Mouse (Mus musculus) cerebellum, adult 9-11 months (tissue): ENCODE measurements around the gene Mfn1.

Experiments used
- DNase-seq: peaks from one replicate; pipeline ENCODE4 v3.0.0; 2022

Mfn1 gene

DNA sequence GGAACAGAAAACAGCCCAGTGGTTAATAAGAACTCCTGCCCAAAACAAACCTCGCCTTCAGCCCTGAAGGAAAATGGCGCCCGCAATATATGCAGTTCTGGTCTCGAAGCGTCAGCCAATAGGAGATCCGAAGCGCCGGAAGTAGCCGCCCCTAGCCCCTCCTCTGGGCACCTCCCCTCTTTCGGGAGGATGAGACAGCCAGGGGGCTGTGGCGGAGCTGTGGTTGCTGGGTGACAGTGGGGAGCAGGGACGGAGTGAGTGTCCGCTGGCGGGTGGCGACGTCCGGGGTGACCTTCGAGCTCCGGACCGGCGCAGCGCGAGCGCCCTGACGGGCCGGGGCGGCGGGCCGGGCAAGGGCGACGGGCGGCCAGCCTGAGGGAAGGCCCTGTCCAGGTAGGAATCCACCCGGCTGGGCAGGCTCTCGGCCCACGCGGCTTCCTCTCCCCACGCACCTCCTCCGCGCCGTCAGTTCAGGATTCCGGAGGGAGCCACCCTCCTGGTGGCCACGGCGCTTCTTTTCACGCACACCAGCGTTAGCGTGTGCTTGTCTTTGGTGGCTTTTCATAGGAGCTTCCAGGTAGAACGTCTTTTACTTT lies at the start of gene Mfn1:
Gene Mfn1 (plus strand): TSS at position 163 of the 596 bp plus-strand sequence.
- peak; percentile 94 for DNase-seq

DNA sequence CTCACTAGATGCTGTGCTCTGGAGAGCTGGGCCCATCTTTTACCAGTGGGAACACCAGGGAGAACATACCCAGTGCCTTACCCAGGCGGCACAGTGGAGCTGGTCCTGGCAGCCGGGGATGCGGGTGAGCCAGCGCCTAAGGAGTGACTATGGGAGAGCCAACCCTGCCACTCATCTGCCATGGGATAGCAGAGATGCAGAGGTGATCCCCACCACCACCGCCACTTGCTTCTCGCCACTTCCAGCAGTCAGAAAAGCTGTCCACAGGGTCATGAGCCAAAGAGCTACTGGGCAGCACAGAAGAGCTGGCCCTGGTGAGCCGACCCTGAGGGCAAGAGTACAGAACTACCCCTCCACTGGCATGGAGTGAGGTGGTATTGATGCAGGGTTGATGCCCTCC lies 49.3 kb upstream of the Mfn1 start:
- no peak for DNase-seq

DNA sequence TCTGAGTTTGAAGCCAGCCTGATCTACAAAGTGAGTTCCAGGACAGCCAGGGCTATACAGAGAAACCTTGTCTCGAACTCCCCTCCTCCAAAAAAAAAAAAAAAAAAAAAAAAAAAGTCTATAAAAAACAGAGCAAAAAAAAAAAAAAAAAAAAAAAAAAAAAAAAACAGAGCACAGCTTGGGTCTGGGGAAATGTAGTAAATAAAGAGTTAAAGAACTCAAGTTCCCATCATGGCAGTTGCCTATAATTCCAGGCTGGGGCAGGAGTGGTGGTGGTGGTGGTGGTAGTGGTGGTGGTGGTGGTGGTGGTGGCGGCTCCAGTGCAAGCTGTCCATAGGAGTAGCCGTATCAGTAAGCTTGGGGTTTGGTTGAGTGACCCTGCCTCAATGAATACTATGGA lies 46.2 kb upstream of the Mfn1 start:
- DNase-seq: no peak

DNA sequence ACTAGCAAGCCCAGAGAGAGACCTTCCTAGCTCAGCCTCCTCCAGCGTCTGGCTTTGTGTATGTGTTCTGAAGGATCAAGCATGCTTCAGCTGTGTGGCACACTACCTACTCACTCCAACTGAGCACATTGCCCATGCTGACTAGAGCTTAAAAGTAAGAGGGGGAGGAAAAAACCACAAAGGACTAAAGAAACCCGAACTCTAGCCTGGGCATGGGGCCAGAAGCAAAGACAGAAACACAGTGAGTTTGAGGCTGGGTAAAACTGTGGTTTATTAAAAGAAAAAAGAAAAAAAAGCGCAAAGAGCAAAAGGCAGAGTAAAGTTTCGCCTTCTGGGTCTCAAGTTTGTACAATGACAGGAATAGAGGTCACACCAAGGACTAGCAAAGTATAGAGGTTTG lies 42.7 kb upstream of the Mfn1 start:
- DNase-seq: no peak

DNA sequence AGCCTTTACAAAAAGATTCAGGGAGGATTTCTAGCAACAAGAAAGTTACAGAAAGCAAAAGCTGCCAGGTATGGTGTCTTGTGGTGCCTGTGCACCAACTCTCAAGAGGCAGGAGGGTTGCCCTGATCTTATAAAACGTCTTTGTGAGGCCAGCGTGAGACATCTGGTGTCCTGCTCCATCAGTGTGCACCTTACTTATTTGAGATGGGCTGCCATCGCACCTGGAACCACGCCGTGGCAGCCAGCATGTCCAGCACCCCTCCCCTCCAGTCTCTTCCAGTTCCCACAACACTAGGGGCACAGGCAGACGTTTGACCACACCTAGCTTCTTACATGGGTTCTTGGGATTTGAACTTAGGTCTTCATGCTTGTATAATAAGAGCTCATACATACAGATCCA lies 41.1 kb upstream of the Mfn1 start:
- no peak for DNase-seq

DNA sequence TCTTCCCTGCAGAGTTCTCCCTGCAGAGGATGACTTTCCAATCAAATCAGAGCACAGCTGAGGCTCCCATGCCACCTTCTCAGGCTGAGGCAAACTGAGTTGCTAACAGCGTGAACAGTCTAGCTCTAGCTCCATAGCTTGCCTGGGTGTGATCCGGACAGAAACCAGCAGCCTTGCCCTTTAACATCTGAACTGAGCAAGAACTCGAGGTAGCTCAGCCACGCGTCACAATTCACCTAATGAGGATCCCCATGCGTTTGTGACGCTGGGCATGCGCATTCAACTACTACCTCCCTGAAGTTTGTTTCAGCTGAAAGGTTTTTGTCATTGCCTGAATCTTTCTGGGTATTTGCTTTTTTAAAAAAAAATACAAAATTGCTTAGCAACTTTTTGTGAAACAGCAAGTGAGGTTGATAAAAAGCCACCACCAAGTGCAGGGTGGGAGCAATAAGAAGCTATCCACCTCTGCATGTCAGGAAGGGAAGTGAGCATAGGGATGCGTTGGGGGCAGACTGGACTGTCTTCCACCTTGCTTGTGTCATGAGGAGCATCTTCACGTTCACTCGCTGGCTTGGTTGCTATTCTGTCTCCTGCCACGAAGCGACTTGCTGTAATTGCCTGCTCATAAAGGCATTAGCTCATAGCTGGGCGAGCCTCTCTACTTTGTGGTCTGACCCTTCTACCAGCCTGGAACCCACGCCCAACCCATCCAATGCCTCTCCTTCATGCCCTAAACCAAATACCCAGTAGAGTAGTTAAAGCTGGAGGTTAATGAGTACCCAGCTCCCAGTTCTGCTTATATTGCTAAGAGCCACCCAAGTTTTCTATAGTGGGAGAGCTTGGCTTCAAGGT lies 39.0 kb upstream of the Mfn1 start:
- no peak for DNase-seq

DNA sequence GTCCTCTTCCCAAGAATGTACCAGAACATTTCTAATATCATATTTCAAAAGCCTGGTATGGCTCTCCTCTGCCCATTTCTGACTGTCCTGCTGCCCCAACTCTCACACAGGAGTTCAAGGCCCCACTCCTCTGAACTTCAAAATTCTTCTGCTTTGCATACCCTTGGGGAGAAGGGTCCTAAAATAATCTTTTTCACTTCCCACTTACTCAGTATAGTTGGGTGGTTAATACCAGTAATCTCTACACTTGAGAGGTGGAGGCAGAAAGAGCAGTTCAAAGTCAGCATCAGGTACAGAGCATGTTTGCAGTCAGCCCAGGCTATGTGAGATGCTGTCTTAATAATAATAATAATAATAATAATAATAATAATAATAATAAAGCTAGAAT lies 38.3 kb upstream of the Mfn1 start:
- DNase-seq: no peak

DNA sequence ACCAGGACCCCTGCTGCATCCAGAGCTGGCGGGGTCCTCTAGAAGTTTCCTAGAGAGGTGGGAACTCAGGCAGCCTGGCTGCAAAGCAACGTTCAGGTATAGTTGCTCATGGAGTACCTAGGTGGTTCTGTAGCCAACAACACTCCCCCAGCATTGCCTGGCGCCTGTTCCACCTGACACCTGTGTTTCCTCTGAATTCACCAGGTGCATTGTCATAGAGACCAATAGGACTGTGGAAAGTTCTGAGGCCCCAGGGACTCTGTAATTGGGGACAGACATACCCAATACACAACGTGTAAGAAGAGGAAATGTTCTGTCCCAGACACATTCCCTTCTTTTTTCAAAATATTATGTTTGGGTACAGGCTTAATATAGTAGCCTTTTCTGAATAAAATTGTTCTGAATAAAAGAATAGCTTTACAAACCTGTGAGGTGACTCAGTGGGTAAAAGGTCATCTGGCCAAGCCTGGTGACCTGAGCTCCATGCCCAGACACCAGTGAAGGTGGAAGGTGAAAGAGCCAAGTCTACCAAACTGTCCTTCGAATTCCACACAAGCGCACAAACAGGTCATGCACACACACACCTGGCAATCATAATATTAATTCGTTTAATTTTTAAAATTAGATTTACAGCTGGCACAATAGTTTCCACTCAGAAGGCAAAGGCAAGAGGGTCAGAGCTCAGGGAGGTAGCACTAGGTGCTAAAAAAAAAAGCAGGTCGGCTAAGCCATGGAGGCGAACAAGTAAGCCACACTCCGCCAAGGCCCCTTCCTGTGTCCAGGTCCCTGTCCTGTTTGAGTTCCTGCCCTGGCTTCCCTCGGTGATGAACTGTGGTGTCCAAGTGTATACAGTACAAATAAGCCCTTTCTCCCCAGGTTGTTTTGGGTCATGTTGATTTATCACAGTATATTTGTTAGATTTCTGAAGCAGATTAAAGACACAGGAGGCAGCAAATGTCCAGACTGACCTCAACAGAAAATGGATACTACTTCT lies 36.9 kb upstream of the Mfn1 start, which contains the start of gene Kcnmb3:
Gene Kcnmb3 (minus strand): TSS at position 135 of the 994 bp plus-strand sequence.
- no peak for DNase-seq

DNA sequence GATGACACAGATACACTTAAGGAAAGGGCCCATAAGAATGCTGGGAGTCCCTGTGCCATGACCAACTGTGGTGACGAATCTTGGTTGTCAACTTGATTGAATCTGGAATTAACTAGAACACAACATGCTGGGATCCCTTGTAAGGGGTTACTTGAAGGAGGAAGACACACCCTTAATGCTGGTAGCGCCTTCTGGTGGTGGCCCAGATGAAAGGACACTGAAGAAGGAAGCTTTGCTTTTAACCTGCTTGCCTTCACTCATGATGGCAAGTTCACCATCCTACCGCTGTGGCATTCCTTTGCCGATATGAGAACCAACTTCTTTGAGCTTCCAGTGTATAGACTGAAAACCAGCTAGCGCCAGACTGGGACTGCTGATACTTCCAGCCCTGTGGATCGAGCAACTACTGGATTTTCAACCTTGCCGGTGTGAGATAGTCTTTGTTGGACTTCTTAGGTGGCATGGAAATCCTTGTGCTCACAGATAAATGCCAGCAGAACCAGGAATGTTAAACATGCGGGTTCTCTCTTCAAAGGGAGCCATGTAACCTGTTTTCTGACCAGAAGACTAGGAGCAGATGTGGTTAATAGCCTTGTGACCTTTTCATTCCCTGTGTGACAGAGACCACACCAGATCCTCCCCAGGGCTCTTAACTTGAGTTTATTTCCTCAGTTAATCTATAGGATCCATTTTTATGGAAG lies 34.7 kb upstream of the Mfn1 start:
- no peak for DNase-seq

DNA sequence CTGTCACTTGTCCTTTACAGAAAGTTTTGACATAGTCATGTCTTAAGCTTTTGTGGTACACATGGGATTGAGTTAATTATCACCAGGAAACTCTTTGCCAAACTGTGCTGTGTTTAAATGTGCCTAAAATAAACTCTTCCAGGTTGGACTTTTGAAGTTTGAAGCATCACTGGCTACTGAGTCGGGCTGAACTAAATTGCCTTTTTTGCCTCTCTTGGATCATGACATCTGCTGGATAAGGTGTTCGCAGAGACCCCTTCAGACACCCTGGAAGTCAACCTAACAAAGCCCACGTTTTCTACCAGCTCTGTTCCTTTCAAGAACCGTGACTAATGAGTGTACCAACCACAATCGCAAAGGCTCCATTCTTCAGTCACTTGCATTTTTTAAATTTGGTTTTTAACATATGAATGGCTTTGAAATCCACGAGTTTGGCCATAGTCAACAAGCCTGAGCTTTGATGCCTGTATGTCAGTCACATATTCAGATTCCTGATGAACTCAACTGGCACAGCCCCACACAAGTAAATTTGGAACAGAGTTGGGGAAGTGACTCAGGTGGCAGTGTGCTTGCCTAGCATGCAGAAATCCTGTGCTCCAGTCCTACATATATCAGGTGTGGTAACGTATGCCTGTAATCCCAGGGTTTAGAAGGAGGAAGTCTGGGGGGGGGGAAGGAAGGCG lies 34.0 kb upstream of the Mfn1 start:
- DNase-seq: no peak

DNA sequence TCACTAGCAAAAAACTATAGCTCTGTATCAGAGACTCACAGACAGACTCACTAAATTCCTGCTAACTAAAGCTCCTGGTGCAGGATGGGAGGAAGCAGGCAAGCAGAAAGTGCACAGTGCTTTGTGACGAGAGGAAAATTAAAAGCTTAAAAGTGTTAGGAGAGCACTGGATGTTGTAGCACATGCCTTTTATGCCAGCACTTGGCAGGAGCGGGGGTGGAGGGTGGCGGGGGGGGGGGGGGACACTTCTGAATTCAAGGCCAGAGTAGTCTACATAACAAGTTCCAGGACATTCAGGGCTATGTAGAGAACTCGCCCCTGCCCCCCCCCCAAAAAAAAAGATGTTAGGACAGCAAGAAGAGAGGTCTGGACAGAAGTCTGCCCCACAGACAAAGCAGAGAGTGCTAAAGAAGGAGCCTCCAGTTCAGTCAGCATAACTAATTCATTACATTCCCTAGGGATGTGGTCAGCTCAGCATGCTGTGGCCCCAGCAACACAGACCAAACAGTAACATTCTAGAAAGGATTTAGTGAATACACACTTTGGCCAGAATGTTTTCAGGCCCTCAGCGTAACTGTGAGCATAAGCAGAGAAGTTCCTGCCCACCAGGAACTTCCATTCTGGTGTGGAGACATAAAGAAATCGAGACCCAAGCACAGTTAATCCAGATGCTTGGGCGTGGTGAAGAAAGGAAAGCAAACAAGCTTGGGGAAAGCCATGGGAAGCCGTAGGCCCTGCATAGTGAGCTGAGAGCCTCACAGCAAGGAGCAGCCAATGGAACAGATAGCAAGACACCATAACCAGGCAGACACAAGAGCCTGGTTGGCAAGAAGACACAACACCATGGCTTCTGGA lies 33.2 kb upstream of the Mfn1 start:
- DNase-seq: no peak

DNA sequence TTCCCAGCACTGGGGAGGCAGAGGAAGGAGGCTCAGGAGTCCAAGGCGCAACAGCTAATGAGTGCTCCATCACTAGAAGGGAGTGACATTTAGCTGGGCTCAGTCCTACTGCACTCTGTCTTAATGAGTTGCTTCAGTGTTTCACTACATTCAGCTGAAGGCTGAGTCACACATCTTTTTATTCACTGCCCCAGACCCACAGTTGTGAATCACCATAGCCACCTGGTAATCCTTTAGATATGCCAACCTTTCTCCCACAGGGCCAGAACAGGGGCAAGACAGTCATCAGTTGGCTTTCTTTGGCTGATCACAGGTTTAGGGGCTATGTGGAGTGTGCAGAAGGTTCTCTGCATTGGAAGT lies 32.6 kb upstream of the Mfn1 start:
- no peak for DNase-seq

DNA sequence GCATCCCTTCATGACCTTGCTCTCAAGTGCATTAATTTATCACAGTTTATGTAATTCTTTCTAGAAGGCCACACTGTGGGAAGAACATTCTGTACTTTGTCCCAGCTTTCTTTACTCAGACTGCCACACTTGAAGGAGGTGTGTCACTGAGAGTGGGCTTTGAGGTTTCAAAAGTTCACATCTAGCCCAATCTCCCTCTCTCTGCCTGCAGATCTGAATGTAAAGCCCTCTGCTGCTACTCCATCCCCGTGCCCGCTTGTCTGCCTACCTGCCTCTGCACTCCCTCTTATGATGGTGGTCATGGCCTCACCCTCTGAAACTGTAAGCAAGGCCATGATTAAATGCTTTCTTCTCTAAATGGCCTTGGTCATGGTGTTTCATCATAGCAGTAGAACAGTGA lies 28.9 kb upstream of the Mfn1 start:
- no peak for DNase-seq

DNA sequence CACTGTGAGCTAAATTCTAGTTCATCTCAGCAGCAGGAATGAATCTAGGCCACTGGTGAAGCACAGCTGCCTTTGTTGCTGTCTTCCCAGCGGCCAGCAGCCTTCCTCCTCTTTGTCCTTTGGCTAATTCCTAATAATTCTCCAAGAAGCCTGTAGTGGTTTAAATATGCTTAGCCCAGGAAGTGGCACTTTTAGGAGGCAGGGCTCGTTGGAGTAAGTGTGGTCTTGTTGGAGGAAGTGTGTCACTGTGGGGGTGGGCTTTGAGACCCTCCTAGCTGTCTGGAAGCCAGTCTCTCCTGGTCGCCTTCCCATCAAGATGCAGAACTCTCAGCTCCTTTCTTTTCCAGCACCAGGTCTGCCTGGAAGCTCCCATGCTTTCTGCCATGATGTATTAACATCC lies 23.4 kb upstream of the Mfn1 start:
- DNase-seq: no peak

DNA sequence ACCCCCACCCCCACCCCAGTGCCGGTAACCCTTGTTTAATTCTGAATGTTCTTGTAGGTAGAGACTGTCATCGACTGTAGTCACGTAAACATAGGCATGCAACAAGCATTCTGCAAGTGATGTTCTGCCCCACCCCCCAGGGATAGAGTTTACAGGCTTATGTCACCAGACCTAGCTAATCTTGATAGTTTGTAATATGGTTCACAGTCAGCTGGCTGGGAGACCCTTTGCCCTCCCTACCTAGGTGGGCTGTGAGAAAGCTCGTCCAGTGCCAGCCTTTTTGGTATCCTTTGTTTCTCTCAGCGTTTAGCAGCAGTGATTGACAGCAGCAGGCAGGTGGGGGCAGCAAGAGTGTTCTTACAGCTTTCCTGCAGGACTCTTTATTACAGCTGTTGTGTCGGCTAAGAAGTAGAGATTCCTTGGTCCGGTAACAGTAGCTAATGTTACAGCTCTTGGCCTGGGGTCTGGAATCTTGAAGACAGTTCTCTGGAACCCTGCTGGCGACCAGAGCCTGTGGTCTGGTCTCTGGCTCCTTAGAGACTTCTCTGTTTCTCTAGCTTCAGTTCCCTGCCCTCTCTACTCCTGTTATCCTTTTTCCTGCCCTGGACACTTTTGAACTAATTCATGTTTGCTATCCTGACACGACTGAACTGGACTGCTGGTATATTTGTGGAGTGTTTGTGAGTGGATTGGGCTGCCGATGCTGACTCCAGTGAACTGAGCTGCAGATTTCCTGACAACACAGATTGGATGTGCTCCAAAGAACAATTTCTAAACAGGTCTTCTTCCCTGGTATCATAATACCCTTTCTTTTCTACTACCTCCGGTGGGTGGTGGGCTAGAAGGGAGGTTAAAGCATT lies 22.7 kb upstream of the Mfn1 start:
- DNase-seq: no peak

DNA sequence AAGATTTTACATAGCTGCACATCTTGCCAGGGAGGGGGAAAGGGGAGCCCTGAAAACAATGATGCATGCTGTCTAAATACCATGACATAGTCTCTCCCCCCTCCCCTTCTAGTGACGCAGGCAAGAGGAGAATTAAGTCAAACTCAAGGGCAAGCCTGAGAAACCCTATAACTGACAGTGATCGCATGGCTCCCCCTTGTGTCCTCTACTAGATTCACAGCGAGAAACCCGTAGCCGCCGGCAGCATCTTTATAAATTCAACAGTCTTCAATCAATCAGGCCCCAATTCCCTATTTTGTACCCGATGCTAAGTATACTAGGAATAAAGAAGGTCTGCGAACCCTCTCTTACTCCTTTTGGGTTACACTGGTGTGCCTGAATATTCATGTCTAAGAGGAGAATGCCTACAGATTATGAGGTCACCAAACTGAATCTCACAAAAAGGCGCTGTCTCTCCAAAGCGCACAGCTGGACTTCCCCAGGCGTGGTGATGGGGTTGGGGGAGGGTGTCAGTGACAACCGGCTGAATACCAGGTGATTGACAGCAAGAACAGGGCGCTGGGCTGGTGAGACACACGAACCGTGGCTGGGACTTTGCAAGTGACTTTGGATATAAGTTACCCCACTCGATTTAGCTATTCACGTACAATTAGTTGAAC lies 20.5 kb upstream of the Mfn1 start:
- peak; percentile 74 for DNase-seq

DNA sequence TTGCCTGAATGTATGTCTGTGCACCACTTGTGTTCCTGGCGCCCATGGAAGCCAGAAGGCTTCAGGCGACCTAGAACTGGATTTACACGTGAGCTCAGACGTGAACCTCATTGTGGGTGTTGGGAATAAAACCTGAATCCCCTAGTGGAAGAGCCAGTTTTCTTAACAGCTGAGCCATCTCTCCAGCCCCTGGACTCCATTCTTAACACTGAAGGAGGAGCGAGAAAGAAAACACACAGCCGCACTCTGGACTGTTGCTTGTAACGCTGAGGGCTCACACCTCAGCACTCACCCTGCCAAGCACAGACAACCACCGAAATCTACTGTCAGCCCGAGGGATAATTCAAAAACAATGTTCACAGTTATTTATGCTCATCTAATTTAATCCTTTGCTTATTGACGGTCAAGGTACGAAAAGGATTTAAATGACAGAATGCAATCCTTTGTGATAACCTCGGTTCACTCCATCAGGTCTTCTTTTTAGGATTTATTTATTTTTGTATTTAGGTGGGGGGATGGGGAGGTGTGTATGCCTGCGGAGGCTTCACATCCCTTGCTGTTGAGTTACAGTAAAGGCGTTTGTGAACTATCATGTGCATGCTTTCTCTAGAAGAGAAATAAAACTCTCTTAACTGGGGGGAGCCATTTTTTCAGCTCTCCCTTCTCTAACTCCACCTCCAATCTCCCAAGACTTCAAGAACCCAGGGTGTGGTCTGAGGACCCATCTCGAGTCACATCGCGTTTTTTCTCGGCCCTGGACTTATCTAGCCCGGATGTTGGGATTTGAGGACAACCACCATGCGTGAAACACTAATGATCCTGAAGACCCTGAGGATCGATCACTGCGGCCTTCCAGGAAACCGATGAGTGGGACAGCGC lies 19.5 kb upstream of the Mfn1 start, which contains the start of gene Zfp639:
Gene Zfp639 (plus strand): TSS at position 764 of the 879 bp plus-strand sequence.
- DNase-seq: peak; percentile 28
